Mouse (Mus musculus) small intestine, adult 2 months (tissue): ENCODE data around the gene Slc9c1.

Experiments
- CTCF ChIP-seq: fragments of 200-500 bp; IDR thresholded peaks from 2 replicates; pipeline ENCODE4 v1.5.1; 2012; ENCODE audit warnings: low read depth, mild to moderate bottlenecking, control low read depth, inconsistent platforms, low read length, moderate library complexity, mixed read lengths; ENCODE audit not compliant: insufficient replicate concordance, insufficient read length; ENCODE audit errors: extremely low read depth
- POLR2A ChIP-seq: fragments of 200-500 bp; IDR thresholded peaks from 2 replicates; pipeline ENCODE4 v1.6.1; 2012; ENCODE audit warnings: low read depth, mild to moderate bottlenecking, control low read depth, inconsistent platforms, low read length, moderate library complexity

DNA sequence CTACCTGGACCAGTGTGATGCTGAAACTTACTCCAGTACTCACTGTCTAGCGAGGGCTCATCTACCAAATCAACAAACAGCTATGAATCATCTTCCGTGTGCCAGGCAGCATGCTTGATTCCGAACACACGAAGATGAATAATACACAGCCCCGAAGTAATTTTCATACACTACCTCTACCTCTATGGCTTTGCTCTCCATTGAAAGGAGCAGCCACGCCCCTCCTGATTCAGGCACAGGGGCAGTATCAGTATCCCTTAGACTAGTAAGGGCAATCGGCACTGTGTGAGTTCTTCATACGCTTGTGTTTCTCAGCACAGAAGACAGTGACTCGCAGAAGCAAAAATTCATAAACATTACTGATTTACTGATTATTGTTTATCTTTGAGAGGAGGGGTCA, 119.4 kb downstream of the Slc9c1 start:
- TF ChIP-seq CTCF (no peak), POLR2A (no peak)
